Mouse (Mus musculus): ENCODE data around the gene Tc2n.

DNA sequence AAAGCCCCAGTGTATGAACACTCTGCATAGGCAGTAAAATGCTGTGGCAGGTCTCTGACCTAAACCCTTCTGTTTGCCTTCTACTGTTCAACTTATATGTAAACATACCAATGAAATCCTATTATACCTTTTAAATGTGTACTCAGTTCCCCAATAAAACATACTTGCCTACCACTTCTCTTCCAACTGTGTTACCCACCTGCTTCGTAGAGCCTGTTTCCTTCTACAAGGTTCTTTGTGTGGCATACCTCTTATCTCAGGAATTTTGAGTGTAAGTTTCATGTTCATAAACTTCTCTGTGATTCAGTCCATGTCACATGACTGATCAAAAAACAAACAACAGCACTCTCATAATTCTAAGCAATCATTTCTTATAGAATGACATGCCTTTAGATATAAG lies 85.2 kb downstream of the Tc2n start:
- TF ChIP-seq CTCF (IDR thresholded peaks at IDR 0.05; ENCODE audit: borderline replicate concordance, insufficient read depth, low read length) (no peak), POLR2A (IDR thresholded peaks at IDR 0.05; ENCODE audit: low read depth, low read length) (no peak)
